Mouse (Mus musculus) adrenal gland, postnatal 0 days (tissue): ENCODE measurements around the gene Zfp619. TPM values are rescaled to one million over a fixed set of nuclear protein-coding genes. Genes with fewer than 3 reads are reported as not detected.

ENCODE experiments used
- polyA plus RNA-seq: library from polyadenylated mRNA; unstranded; fragments of >200 nt; fragmentation: Nextera tagmentation; extraction: Ambion mirVana; gene quantifications from 2 replicates; pipeline ENCODE4 v1.2.1, GENCODE M21; 2015

Zfp619 gene
- 0.47 and 0.94 TPM in 2 replicates for polyA plus RNA-seq

GRCm38 (mm10) chr7:39517616-39518177 is at the start of gene Zfp619:
Gene Zfp619, plus strand, starts transcription at chr7:39517766.

Other genes with a start within 250 kb of the Zfp619 start
- gene Gm5114, start 104.6 kb upstream of the Zfp619 start, polyA plus RNA-seq: not detected in 2 replicates